Mouse (Mus musculus) embryonic facial prominence, embryonic 14.5 days (tissue): ENCODE data around the gene Gm28635. TPM values are rescaled to one million over a fixed set of nuclear protein-coding genes. Genes with fewer than 3 reads are reported as not detected.

Experiments used
- ATAC-seq: fragments of 200-750 bp; cut with Nextera tagmentation; 2 replicates; pipeline ENCODE4 v1.8.0; 2017; ENCODE audit warnings: low read depth, moderate number of reproducible peaks, moderate TSS enrichment
- DNase-seq: peaks from one replicate; pipeline ENCODE4 v3.0.0-alpha.2; 2015; ENCODE audit warnings: low spot score
- H3K27ac ChIP-seq: fragments of 300-500 bp; sonication (generic); replicated peaks from 2 replicates; pipeline ENCODE4 v1.5.1; 2014; ENCODE audit warnings: low read depth, mild to moderate bottlenecking, low read length, moderate library complexity
- H3K27me3 ChIP-seq: fragments of 300-500 bp; sonication (generic); replicated peaks from 2 replicates; pipeline ENCODE4 v1.6.1; 2014; ENCODE audit warnings: low read length; ENCODE audit not compliant: control insufficient read depth, insufficient read depth
- H3K36me3 ChIP-seq: fragments of 300-500 bp; sonication (generic); 2 replicates; pipeline ENCODE4 v1.6.1; 2014; ENCODE audit warnings: low read length, mixed read lengths; ENCODE audit not compliant: control insufficient read depth, insufficient read depth
- H3K4me1 ChIP-seq: fragments of 300-500 bp; sonication (generic); 2 replicates; pipeline ENCODE4 v1.6.1; 2014; ENCODE audit warnings: antibody characterized with exemption, low read length; ENCODE audit not compliant: control insufficient read depth, insufficient read depth
- H3K4me2 ChIP-seq: fragments of 300-500 bp; sonication (generic); 2 replicates; pipeline ENCODE4 v1.6.1; 2014; ENCODE audit warnings: low read depth, mild to moderate bottlenecking, low read length, moderate library complexity, mixed read lengths
- H3K4me3 ChIP-seq: fragments of 300-500 bp; sonication (generic); 2 replicates; pipeline ENCODE4 v1.5.1; 2014; ENCODE audit warnings: low read depth, mild to moderate bottlenecking, low read length
- H3K9ac ChIP-seq: fragments of 300-500 bp; sonication (generic); 2 replicates; pipeline ENCODE4 v1.6.1; 2014; ENCODE audit warnings: low read depth, mild to moderate bottlenecking, low read length, moderate library complexity, mixed read lengths
- H3K9me3 ChIP-seq: fragments of 300-500 bp; sonication (generic); 2 replicates; pipeline ENCODE4 v1.6.1; 2016; ENCODE audit warnings: low read length; ENCODE audit not compliant: control insufficient read depth
- WGBS: fragments of 180-500 bp; shearing (Covaris S2); extraction: QIAGEN DNeasy Blood & Tissue Kit; methylation state at CpG from one replicate; pipeline ENCODE4 v1.1.7; 2014; 5-methylcytosine and 5-hydroxymethylcytosine counted together
- polyA plus RNA-seq: library from polyadenylated mRNA; unstranded; fragments of >200 nt; fragmentation: Nextera tagmentation; extraction: Ambion mirVana; gene quantifications from 2 replicates; pipeline ENCODE4 v1.2.1, GENCODE M21; 2014

Gm28635 gene
- polyA plus RNA-seq = not detected in 2 replicates

DNA sequence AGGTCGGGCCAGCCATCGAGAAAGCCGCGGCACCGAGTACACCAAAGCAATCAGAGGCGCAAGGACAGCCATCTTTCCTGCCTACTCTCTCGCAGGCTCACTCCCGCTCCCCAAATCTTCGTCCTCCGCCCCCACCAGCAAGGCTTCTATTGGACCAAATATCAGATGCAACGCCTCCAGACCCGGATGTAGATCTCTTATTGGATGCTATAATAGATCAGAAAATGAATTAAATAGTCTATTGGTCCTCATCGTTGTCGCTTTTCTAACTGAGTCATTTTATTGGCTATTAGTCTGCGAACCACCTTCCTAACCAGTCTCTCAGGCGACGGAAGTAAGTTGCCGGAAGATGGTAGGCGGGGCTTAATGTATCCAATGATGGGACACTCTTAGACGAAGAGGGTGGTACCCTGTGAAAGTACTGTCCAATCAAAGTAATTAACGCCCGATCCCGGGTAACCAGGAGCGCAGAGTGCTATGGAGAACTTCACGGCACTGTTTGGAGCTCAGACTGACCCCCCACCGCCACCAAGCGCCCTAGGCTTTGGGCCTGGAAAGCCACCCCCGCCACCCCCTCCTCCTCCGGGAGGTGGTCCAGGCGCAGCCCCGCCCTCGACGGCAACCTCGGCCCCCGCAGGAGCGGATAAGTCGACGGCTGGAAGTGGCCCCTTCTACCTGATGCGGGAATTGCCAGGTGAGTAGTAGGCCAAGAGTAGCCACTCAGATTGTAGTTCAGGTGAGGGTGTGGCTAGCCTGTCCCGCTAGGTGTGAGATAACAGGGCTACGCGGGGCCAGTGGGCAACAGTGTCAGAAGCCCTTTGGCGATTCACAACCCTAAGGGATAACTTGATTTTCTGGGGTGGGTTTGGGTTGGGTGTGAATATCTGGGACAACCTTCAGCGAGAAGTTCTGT, at the start of gene Gm28635, which contains the start of gene Med19:
Gene Gm28635, minus strand, starts transcription at position 74 of the 913 bp plus-strand sequence.
Gene Med19, plus strand, starts transcription at position 435 of the 913 bp plus-strand sequence.
- ATAC-seq = peak; percentile 100
- DNase-seq = peak; percentile 100
- peak within 1 kb of the TSS; percentile 31; the same call in 1 of the 2 replicates for H3K27ac ChIP-seq
- WGBS = under 1% methylated on average over 43 of the region's 44 CpGs
- peak within 1 kb of the TSS; percentile 80 for H3K4me3 ChIP-seq
- H3K27me3 ChIP-seq = no peaks in the 10 kb centered on the region
- H3K36me3 ChIP-seq = peaks cover 26% of the 10 kb centered on the region
- H3K9me3 ChIP-seq = no peaks in the 10 kb centered on the region
- peak within 1 kb of the TSS; percentile 77 for H3K4me2 ChIP-seq
- peaks cover 8% of the 10 kb centered on the region for H3K4me1 ChIP-seq
- H3K9ac ChIP-seq = peak within 1 kb of the TSS; percentile 78

- WGBS = under 1% methylated on average over 39 of the region's 39 CpGs
- H3K27ac ChIP-seq = peak within 1 kb of the TSS; percentile 87
- peak; percentile 99 for DNase-seq
- no peaks in the 10 kb centered on the region for H3K27me3 ChIP-seq
- peak within 1 kb of the TSS; percentile 70 for H3K9ac ChIP-seq
- H3K9me3 ChIP-seq = no peaks in the 10 kb centered on the region
- H3K4me3 ChIP-seq = peak within 1 kb of the TSS; percentile 61
- peaks cover 26% of the 10 kb centered on the region for H3K36me3 ChIP-seq
- H3K4me2 ChIP-seq = peak within 1 kb of the TSS; percentile 63
- peaks cover 11% of the 10 kb centered on the region; the same call in 1 of the 2 replicates for H3K4me1 ChIP-seq
- peak; percentile 97 for ATAC-seq
These were observed 49.5 kb upstream of the Gm28635 start, which contains the start of gene Clp1 for GRCm38 (mm10) chr2:84727172-84727858. Clp1 (minus strand) TSS chr2:84727350.

DNA sequence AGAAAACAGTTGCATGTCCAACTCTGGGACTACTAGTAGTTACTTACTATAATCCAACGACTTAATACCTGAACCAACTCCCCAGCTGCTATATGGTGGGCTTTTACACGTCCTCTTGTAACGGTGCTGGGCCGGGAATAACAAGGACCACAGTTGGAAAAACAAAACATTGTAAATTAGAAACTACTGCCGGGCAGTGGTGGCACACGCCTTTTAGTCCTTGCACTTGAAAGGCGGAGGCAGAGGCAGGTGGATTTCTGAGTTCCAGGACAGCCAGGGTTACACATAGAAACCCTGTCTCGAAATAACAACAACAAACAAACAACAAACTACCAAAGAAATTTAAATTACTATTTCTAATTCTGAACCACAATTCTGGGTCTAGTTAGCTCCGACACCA, 48.9 kb upstream of the Gm28635 start:
- no peak overlapping the region for H3K27ac ChIP-seq
- ATAC-seq = no peak

GRCm38 (mm10) chr2:84725770-84726169, 47.9 kb upstream of the Gm28635 start:
- DNase-seq (no peak), ATAC-seq (no peak)
- WGBS = 93% methylated on average over 10 of the region's 10 CpGs
- peak overlapping the region; percentile 63; the same call in 1 of the 2 replicates for H3K4me2 ChIP-seq
- peaks cover 11% of the 10 kb centered on the region; the same call in 1 of the 2 replicates for H3K4me1 ChIP-seq
- no peaks in the 10 kb centered on the region for H3K9me3 ChIP-seq
- no peaks in the 10 kb centered on the region for H3K27me3 ChIP-seq
- no peak overlapping the region for H3K27ac ChIP-seq
- H3K9ac ChIP-seq = no peak overlapping the region
- H3K36me3 ChIP-seq = peaks cover 31% of the 10 kb centered on the region
- no peak overlapping the region for H3K4me3 ChIP-seq

More for the DNA sequence above, 48.9 kb upstream of the Gm28635 start:
- WGBS = 2% methylated on average over 9 of the region's 9 CpGs
- Histone ChIP-seq H3K4me3 (peak overlapping the region; percentile 61), H3K9ac (peak overlapping the region; percentile 69), H3K36me3 (peaks cover 26% of the 10 kb centered on the region), H3K9me3 (no peaks in the 10 kb centered on the region), H3K27me3 (no peaks in the 10 kb centered on the region), H3K4me1 (peaks cover 11% of the 10 kb centered on the region; the same call in 1 of the 2 replicates), H3K4me2 (peak overlapping the region; percentile 63)
- DNase-seq = no peak

GRCm38 (mm10) chr2:84723856-84724255, 46.0 kb upstream of the Gm28635 start:
- no peak overlapping the region for H3K4me2 ChIP-seq
- 93% methylated on average over 14 of the region's 14 CpGs for WGBS
- DNase-seq = no peak
- H3K27ac ChIP-seq = no peak overlapping the region
- H3K36me3 ChIP-seq = peaks cover 31% of the 10 kb centered on the region
- no peak for ATAC-seq
- no peaks in the 10 kb centered on the region for H3K9me3 ChIP-seq
- peaks cover 11% of the 10 kb centered on the region; the same call in 1 of the 2 replicates for H3K4me1 ChIP-seq
- no peak overlapping the region for H3K9ac ChIP-seq
- H3K27me3 ChIP-seq = no peaks in the 10 kb centered on the region
- H3K4me3 ChIP-seq = no peak overlapping the region

GRCm38 (mm10) chr2:84721182-84721581, 43.3 kb upstream of the Gm28635 start:
- peaks cover 31% of the 10 kb centered on the region for H3K36me3 ChIP-seq
- H3K27ac ChIP-seq = no peak overlapping the region
- no peak overlapping the region for H3K4me2 ChIP-seq
- H3K4me1 ChIP-seq = 0 out of 2 replicates have a peak, but pooled peaks cover 1% of the 10 kb centered on the region
- ATAC-seq = no peak
- H3K27me3 ChIP-seq = no peaks in the 10 kb centered on the region
- no peak for DNase-seq
- no peaks in the 10 kb centered on the region for H3K9me3 ChIP-seq
- H3K9ac ChIP-seq = no peak overlapping the region
- no peak overlapping the region for H3K4me3 ChIP-seq
- WGBS = 73% methylated on average over 3 of the region's 3 CpGs

DNA sequence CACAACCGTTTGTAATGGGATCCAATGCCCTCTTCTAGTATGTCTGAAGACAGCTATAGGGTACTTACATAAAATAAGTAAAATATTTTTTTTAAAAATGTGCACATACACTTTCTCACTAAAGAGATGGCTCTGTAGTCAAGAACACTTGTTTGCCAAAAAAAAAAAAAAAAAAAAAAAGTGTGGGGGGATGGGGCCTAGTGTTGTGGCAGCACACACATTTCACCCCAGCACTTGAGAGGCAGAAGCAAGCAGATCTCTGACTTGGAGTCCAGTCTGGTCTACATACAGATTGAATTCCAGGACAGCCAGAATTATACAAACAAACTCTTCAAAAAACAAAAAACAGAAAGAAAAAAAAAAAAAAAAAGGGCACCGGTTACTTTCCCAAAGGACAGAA, 42.9 kb upstream of the Gm28635 start:
- Histone ChIP-seq H3K27me3 (no peaks in the 10 kb centered on the region), H3K4me3 (no peak overlapping the region), H3K27ac (no peak overlapping the region), H3K4me2 (no peak overlapping the region), H3K9me3 (no peaks in the 10 kb centered on the region), H3K9ac (no peak overlapping the region), H3K36me3 (peaks cover 30% of the 10 kb centered on the region), H3K4me1 (no peaks in the 10 kb centered on the region)
- ATAC-seq (no peak), DNase-seq (no peak)
- WGBS = 85% methylated on average over 2 of the region's 2 CpGs

DNA sequence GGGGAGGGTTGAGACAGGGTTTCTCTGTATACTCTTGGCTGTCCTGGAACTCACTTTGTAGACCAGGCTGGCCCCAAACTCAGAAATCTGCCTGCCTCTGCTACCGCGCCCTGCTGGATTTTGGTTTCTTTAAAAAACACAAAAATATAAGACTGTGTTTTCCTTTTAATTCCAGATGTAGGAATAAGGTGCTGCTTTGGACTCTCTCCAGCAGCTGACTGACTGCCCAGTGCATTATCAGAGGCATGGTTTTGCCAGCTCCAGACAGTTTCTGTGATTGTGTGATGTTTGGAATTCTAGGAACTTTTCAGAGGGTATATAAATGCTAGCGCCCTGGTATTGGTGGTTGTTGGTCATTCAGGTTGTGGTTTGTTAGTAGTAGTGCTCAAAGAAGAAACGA, 39.5 kb upstream of the Gm28635 start:
- Histone ChIP-seq H3K9ac (no peak overlapping the region), H3K9me3 (no peaks in the 10 kb centered on the region), H3K4me2 (no peak overlapping the region), H3K36me3 (0 out of 2 replicates have a peak, but pooled peaks cover 4% of the 10 kb centered on the region), H3K27me3 (no peaks in the 10 kb centered on the region), H3K4me1 (peaks cover 9% of the 10 kb centered on the region), H3K27ac (no peak overlapping the region), H3K4me3 (no peak overlapping the region)
- WGBS = 96% methylated on average over 4 of the region's 4 CpGs
- no peak for DNase-seq
- ATAC-seq = no peak
